Mouse (Mus musculus): ENCODE results near the gene Zdhhc6. TPM values are rescaled to one million over a fixed set of nuclear protein-coding genes. Genes with fewer than 3 reads are reported as not detected.

Zdhhc6 gene
- polyA plus RNA-seq, 1 experiment from 2014 or later: 103 TPM

Other genes starting within 250 kb of the Zdhhc6 start
- gene Gpam, start 188.8 kb downstream of the Zdhhc6 start, polyA plus RNA-seq (2016; fragmentation: Nextera tagmentation; extraction: Ambion mirVana): 12.8 and 14.9 TPM in 2 replicates
- 0.08 TPM in 1 of 2 replicates, not detected in the other for gene Tectb, start 135.3 kb downstream of the Zdhhc6 start, polyA plus RNA-seq (2016; fragmentation: Nextera tagmentation; extraction: Ambion mirVana)
- gene Gucy2g, start 74.8 kb downstream of the Zdhhc6 start, polyA plus RNA-seq (2016; fragmentation: Nextera tagmentation; extraction: Ambion mirVana): 0.04 TPM in 1 of 2 replicates, not detected in the other
- gene Acsl5, start 64.1 kb downstream of the Zdhhc6 start, polyA plus RNA-seq (2016; fragmentation: Nextera tagmentation; extraction: Ambion mirVana): 33.7 and 42.3 TPM in 2 replicates
- 22.2 and 26.5 TPM in 2 replicates for gene Vti1a, start 263 bp upstream of the Zdhhc6 start, polyA plus RNA-seq (2016; fragmentation: Nextera tagmentation; extraction: Ambion mirVana)